Mouse (Mus musculus) heart, postnatal 0 days (tissue): ENCODE results near the gene App.

Source experiments
- CTCF ChIP-seq: IDR thresholded peaks from 2 replicates; pipeline ENCODE4 v1.5.1; 2016; ENCODE audit warnings: antibody characterized with exemption, control low read depth, low read depth
- EP300 ChIP-seq: IDR thresholded peaks from 2 replicates; pipeline ENCODE4 v1.6.1; 2016; ENCODE audit warnings: antibody characterized with exemption, low read depth

- no peak for TF ChIP-seq CTCF
- TF ChIP-seq EP300, result no peak
These were observed 145.2 kb downstream of the App start for GRCm38 (mm10) chr16:85028396-85028795.
